Comparison of ENCODE assay signal across 8 mouse cellular contexts in the genomic region with DNA sequence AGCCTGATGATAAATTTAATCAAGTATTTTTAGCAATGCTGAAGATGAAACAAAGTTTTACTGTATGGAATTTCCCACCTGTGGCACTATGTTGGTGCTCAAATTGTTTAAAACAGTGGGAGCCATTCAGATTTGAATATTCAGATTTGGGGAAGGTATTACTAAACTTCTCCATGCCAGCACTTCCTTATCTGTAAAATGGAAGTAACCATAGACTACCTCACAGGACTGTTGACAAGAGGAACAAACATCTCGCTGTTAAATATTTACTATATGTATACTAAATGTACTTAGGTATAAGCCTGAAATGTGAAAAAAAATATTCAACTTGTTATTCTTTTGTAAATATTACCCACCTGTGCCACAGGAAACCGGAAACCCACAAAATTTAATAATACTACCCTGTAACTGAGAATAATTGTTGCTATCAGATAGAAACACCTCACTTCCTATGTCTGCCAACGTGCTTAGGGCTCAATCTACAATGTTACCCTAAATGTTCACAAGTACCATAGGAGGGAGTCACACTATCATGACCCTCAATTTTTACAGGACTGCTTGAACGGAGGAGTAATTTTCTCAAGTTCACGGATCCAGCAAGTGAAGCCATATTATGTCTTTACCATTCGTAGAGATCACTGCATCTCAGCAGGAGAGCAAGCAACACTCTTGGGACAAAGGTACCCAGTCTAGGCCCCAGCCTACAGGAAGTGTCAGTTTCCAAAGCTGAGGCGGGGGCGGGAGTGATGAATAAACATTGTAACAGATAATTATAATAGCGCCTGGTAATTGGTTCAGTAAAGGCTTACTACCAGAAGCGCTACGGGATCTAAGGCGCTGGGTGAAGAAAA. TPM values are rescaled to one million over a fixed set of nuclear protein-coding genes. Genes with fewer than 3 reads are reported as not detected.
DNase-seq lines count a peak whose midpoint lies in the region; ATAC-seq lines count a peak whose summit lies in the region.

No protein-coding gene starts in this region.

- H3K9ac ChIP-seq in heart, embryonic 16.5 days (ENCODE audit: low read length), result peak overlapping the region; percentile 87
- H3K9ac ChIP-seq in hindbrain, embryonic 13.5 days, result peak overlapping the region; percentile 81
- H3K9ac ChIP-seq in midbrain, embryonic 11.5 days (ENCODE audit: low read length), result peak overlapping the region; percentile 79; the same call in 1 of the 2 replicates

- H3K4me1 ChIP-seq in heart, embryonic 16.5 days (ENCODE audit: control insufficient read depth, insufficient read depth, low read length), result peaks cover 8% of the 10 kb centered on the region
- peaks cover 19% of the 10 kb centered on the region for H3K4me1 ChIP-seq in hindbrain, embryonic 13.5 days (replicated peaks)
- H3K4me1 ChIP-seq in midbrain, embryonic 11.5 days (ENCODE audit: control insufficient read depth, insufficient read depth, low read length), result peaks cover 9% of the 10 kb centered on the region

- H3K36me3 ChIP-seq in heart, embryonic 16.5 days (ENCODE audit: control insufficient read depth, insufficient read depth), result peaks cover 14% of the 10 kb centered on the region
- peaks cover 12% of the 10 kb centered on the region for H3K36me3 ChIP-seq in hindbrain, embryonic 13.5 days
- H3K36me3 ChIP-seq in midbrain, embryonic 11.5 days (ENCODE audit: control insufficient read depth, insufficient read depth, low read length), result no peaks in the 10 kb centered on the region

- peak overlapping the region; percentile 92 for H3K4me3 ChIP-seq in heart, embryonic 16.5 days (ENCODE audit: low read length)
- peak overlapping the region; percentile 68 for H3K4me3 ChIP-seq in hindbrain, embryonic 13.5 days
- H3K4me3 ChIP-seq in midbrain, embryonic 11.5 days (ENCODE audit: low read depth, low read length), result peak overlapping the region; percentile 75

- H3K27me3 ChIP-seq in heart, embryonic 16.5 days (ENCODE audit: control insufficient read depth, insufficient read depth, low read length), result no peaks in the 10 kb centered on the region
- no peaks in the 10 kb centered on the region for H3K27me3 ChIP-seq in hindbrain, embryonic 13.5 days
- H3K27me3 ChIP-seq in midbrain, embryonic 11.5 days (ENCODE audit: control insufficient read depth, insufficient read depth, low read length), result no peaks in the 10 kb centered on the region

- no peaks in the 10 kb centered on the region for H3K9me3 ChIP-seq in heart, embryonic 16.5 days (replicated peaks; ENCODE audit: control insufficient read depth, low read length)
- no peaks in the 10 kb centered on the region for H3K9me3 ChIP-seq in hindbrain, embryonic 13.5 days
- no peaks in the 10 kb centered on the region for H3K9me3 ChIP-seq in midbrain, embryonic 11.5 days (ENCODE audit: control insufficient read depth, low read length)

- peak overlapping the region; percentile 88 for H3K4me2 ChIP-seq in heart, embryonic 16.5 days (ENCODE audit: low read depth, low read length)
- H3K4me2 ChIP-seq in hindbrain, embryonic 13.5 days, result peak overlapping the region; percentile 72
- peak overlapping the region; percentile 93 for H3K4me2 ChIP-seq in midbrain, embryonic 11.5 days

- H3K27ac ChIP-seq in heart, embryonic 16.5 days (ENCODE audit: low read length), result peak overlapping the region; percentile 90
- H3K27ac ChIP-seq in hindbrain, embryonic 13.5 days, result peak overlapping the region; percentile 55
- no peak overlapping the region for H3K27ac ChIP-seq in midbrain, embryonic 11.5 days (ENCODE audit: low read depth, low read length)

- 10% methylated on average over 12 of the region's 12 CpGs for WGBS in heart, embryonic 16.5 days
- 16% methylated on average over 12 of the region's 12 CpGs for WGBS in hindbrain, embryonic 13.5 days
- 15% methylated on average over 12 of the region's 12 CpGs for WGBS in midbrain, embryonic 11.5 days

- no peak for DNase-seq in heart, postnatal 4 days
- DNase-seq in midbrain, embryonic 11.5 days (ENCODE audit: low spot score, missing footprints), result no peak
- no peak for DNase-seq in urinary bladder, postnatal 36 days (ENCODE audit: low spot score in 2 of 2)
- no peak for DNase-seq in right cerebral cortex, postnatal 4 days
- no peak for DNase-seq in MN1 (ENCODE audit: low spot score)

- no peak for ATAC-seq in heart, embryonic 16.5 days (replicated peaks; ENCODE audit: extremely low read depth, insufficient read depth, low FRiP score)
- peak; percentile 52 for ATAC-seq in activated CD4-positive, CD25-positive, alpha-beta regulatory T cell, adult 4 months
- peak; percentile 21 for ATAC-seq in hindbrain, embryonic 13.5 days (ENCODE audit: low FRiP score)
- ATAC-seq in midbrain, embryonic 11.5 days (ENCODE audit: low FRiP score), result peak; percentile 52

RNA-seq across cellular contexts. Expression of a gene that starts 0.6 kb away (rescaled TPM):
- polyA plus RNA-seq in heart, embryonic 16.5 days (2015; fragmentation: Nextera tagmentation; extraction: Ambion mirVana), result 45.8 and 52.0 TPM in 2 replicates
- total RNA-seq in heart, postnatal 4 days (2021), result 10 to 100 TPM; 81.3 to 81.5 TPM
- polyA plus RNA-seq in activated CD4-positive, CD25-positive, alpha-beta regulatory T cell, adult 4 months (2017; shearing (Covaris generic)), result 10 to 100 TPM; 57.4 to 62.2 TPM
- polyA plus RNA-seq in hindbrain, embryonic 13.5 days (2015; fragmentation: Nextera tagmentation; extraction: Ambion mirVana), result 29.9 and 32.0 TPM in 2 replicates
- 15.8 and 19.5 TPM in 2 replicates for polyA plus RNA-seq in midbrain, embryonic 11.5 days (2014; fragmentation: Nextera tagmentation; extraction: Ambion mirVana)

RNA-seq across cellular contexts. Expression of a gene that starts 12.6 kb away (rescaled TPM):
- polyA plus RNA-seq in heart, embryonic 16.5 days (2015; fragmentation: Nextera tagmentation; extraction: Ambion mirVana), result 0.59 and 2.2 TPM in 2 replicates
- under 1 TPM; 0.14 to 0.23 TPM for total RNA-seq in heart, postnatal 4 days (2021)
- polyA plus RNA-seq in activated CD4-positive, CD25-positive, alpha-beta regulatory T cell, adult 4 months (2017; shearing (Covaris generic)), result under 1 TPM; 0.57 TPM
- polyA plus RNA-seq in hindbrain, embryonic 13.5 days (2015; fragmentation: Nextera tagmentation; extraction: Ambion mirVana), result 48.0 and 48.8 TPM in 2 replicates
- polyA plus RNA-seq in midbrain, embryonic 11.5 days (2014; fragmentation: Nextera tagmentation; extraction: Ambion mirVana), result 33.6 and 34.4 TPM in 2 replicates

RNA-seq across cellular contexts. Expression of a gene that starts 31.9 kb away (rescaled TPM):
- 89.5 and 99.5 TPM in 2 replicates for polyA plus RNA-seq in heart, embryonic 16.5 days (2015; fragmentation: Nextera tagmentation; extraction: Ambion mirVana)
- 100 to 1,000 TPM; 129 to 131 TPM for total RNA-seq in heart, postnatal 4 days (2021)
- polyA plus RNA-seq in activated CD4-positive, CD25-positive, alpha-beta regulatory T cell, adult 4 months (2017; shearing (Covaris generic)), result under 1 TPM; 0.24 to 0.25 TPM
- 49.1 and 54.9 TPM in 2 replicates for polyA plus RNA-seq in hindbrain, embryonic 13.5 days (2015; fragmentation: Nextera tagmentation; extraction: Ambion mirVana)
- 57.4 and 57.5 TPM in 2 replicates for polyA plus RNA-seq in midbrain, embryonic 11.5 days (2014; fragmentation: Nextera tagmentation; extraction: Ambion mirVana)

RNA-seq across cellular contexts. Expression of a gene that starts 36.6 kb away (rescaled TPM):
- polyA plus RNA-seq in heart, embryonic 16.5 days (2015; fragmentation: Nextera tagmentation; extraction: Ambion mirVana), result 191 and 212 TPM in 2 replicates
- 100 to 1,000 TPM; 185 to 194 TPM for total RNA-seq in heart, postnatal 4 days (2021)
- 100 to 1,000 TPM; 315 to 319 TPM for polyA plus RNA-seq in activated CD4-positive, CD25-positive, alpha-beta regulatory T cell, adult 4 months (2017; shearing (Covaris generic))
- 298 and 306 TPM in 2 replicates for polyA plus RNA-seq in hindbrain, embryonic 13.5 days (2015; fragmentation: Nextera tagmentation; extraction: Ambion mirVana)
- polyA plus RNA-seq in midbrain, embryonic 11.5 days (2014; fragmentation: Nextera tagmentation; extraction: Ambion mirVana), result 238 and 253 TPM in 2 replicates

RNA-seq across cellular contexts. Expression of a gene that starts 45.8 kb away (rescaled TPM):
- polyA plus RNA-seq in heart, embryonic 16.5 days (2015; fragmentation: Nextera tagmentation; extraction: Ambion mirVana), result 8.6 and 12.3 TPM in 2 replicates
- total RNA-seq in heart, postnatal 4 days (2021), result 1 to 10 TPM; 5.2 to 7.8 TPM
- 1 to 10 TPM in 1 of 2 experiments, under 1 TPM in 1; 0.54 to 1.1 TPM for polyA plus RNA-seq in activated CD4-positive, CD25-positive, alpha-beta regulatory T cell, adult 4 months (2017; shearing (Covaris generic))
- 5.9 and 6.0 TPM in 2 replicates for polyA plus RNA-seq in hindbrain, embryonic 13.5 days (2015; fragmentation: Nextera tagmentation; extraction: Ambion mirVana)
- polyA plus RNA-seq in midbrain, embryonic 11.5 days (2014; fragmentation: Nextera tagmentation; extraction: Ambion mirVana), result 4.3 and 4.7 TPM in 2 replicates

Comparison
In these comparisons a context has a peak if more than half of its experiments do, and no peak if none do; other contexts are left out.
1. RNA of a gene that starts 12.6 kb away (polyA plus RNA-seq): 48.0 to 48.8 TPM in hindbrain, embryonic 13.5 days and 33.6 to 34.4 TPM in midbrain, embryonic 11.5 days; 0.59 to 2.2 TPM in heart, embryonic 16.5 days and 0.57 TPM in activated CD4-positive, CD25-positive, alpha-beta regulatory T cell, adult 4 months; every median in the first group is over 10 times any median in the second.
2. RNA of a gene that starts 31.9 kb away (polyA plus RNA-seq): 89.5 to 99.5 TPM in heart, embryonic 16.5 days, 57.4 to 57.5 TPM in midbrain, embryonic 11.5 days and 49.1 to 54.9 TPM in hindbrain, embryonic 13.5 days; 0.24 to 0.25 TPM in activated CD4-positive, CD25-positive, alpha-beta regulatory T cell, adult 4 months; every median in the first group is over 10 times any median in the second.
3. Peak in every context shown above with its lines, with median percentiles within 50 percentile points of each other: H3K4me2 ChIP-seq, H3K4me3 ChIP-seq and H3K9ac ChIP-seq.